Mouse (Mus musculus) thymus, postnatal 0 days (tissue): ENCODE data around the gene Tigd3. TPM values are rescaled to one million over a fixed set of nuclear protein-coding genes. Genes with fewer than 3 reads are reported as not detected.
"Not testable (repeated sequence)": the region's sequence is repeated elsewhere in the genome, so short reads cannot be mapped to it uniquely, and the experiment has no call there.

Experiments used
- DNase-seq: peaks from one replicate; pipeline ENCODE4 v3.0.0-alpha.2; 2015; ENCODE audit warnings: low spot score
- polyA plus RNA-seq: library from polyadenylated mRNA; unstranded; fragments of >200 nt; fragmentation: Nextera tagmentation; extraction: Ambion mirVana; gene quantifications from 2 replicates; pipeline ENCODE4 v1.2.1, GENCODE M21; 2015

Tigd3 gene
- polyA plus RNA-seq, 1 experiment from 2014 or later: 3.3 TPM

DNA sequence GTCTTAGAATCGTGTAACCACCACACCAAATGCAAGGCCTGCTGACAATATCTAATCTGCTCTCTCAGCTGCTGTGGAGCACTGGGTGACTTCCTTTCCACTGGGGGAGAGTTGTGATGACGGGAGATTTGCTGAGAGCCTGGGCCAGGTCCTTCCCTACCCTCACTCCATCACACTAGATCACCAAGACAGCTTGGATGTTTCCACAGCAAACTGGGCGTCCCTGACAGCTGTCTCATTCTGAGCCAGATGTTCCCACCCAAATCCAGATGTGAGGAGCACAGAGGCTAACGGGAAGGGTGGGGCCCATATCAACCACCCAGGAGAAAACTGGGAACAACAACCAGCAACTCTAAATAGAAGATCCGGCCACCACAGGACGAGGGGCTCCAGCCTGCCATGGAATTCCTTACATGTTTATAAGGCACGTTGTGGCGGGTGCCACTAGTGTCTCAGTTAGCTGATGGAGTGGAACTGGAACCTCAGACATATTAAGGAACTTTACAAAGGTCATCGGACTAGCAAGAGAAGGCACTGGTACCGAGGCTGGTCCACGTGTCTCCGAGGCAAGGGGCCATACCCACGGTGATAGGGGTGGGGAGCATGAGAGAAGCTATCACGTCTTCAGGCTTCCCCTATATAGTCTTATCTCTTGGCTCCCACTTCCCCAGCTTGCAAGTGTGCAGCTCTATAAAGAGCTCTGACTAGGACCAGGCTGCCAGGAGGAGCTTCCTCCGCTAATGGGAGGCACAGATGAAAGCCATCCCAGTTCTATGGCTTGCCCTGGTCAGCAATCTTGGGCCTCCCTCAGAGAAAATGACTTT is 28.4 kb upstream of the Tigd3 start:
- DNase-seq: no peak

DNA sequence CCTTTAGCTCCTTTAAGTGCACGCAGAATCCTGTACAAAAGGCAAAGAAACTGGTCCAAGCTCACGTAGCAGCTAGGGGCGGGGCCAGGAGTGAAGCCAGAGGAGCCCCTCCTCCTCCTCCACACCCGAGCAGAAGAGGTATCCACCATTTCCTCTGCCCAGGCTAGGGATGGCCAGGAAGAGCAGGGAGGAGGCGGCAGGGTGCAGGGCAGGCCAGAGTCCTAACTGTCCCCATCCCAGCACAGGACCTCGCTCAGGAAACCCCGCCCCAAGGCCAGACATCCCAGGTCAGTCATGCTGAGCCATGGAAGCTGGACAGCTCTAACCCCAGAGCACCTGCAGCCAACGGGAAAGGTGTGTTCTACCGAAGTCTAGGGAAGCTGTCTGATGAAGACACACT is 27.8 kb upstream of the Tigd3 start:
- DNase-seq: no peak

- no peak for DNase-seq
Observed at GRCm38 (mm10) chr19:5913007-5913719, 19.2 kb upstream of the Tigd3 start, which contains the start of gene Dpf2. Gene Dpf2, minus strand, starts transcription at chr19:5913010.

- peak; percentile 100 for DNase-seq
Observed at GRCm38 (mm10) chr19:5912103-5913006, 18.4 kb upstream of the Tigd3 start.

DNA sequence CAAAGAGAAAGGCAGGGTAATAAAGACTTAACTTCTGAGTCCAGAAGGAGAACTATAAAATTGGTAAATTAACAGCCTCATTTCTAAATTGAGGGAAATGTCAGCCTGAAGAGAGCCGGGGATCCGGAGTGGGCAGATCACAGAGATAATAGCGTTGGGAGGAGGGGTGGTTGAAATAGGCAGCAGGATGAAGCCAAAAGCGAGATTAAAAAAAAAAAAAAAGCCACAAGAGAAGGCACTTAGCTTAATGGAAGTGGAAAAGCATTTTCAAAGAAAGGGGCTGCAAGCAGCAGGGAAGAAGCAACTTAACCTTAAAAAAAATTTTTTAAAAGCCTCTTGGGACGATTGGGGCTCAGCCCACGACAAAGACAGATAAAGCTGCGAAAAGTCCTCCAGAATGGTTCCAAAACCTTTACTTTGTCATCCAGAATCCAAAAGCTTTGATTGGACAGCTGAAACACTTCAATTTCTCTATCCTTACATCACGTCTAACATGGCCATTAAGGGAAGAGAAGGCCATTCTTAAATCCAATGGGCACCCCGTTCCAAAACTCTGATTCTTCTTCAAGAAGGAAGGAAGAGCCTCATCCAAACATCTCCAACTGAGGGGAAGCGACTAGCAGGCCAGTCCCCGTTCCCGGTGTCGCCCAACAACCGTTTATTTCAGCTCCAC is 17.6 kb upstream of the Tigd3 start:
- DNase-seq: peak; percentile 9

DNA sequence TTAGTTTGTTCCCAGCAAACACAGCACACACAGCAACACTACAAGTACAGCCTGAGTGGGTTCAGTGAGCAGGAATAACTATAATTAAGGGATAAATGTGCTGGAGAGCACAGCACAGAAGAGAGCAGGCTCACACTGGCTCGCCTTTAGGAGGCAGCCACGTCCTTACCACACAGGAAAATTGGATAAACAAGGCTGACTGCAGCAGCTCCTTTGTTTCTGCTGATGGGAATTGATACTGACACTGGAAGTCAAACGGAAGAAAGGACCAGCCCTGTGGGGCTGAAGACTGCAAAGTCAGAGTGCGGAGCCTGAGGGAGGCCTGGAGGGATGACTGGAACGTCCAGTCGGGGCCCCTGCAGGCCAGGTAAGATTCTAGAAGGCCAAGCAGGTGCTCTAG is 16.3 kb upstream of the Tigd3 start:
- no peak for DNase-seq

GRCm38 (mm10) chr19:5907275-5907674 is 13.3 kb upstream of the Tigd3 start:
- no peak for DNase-seq

DNA sequence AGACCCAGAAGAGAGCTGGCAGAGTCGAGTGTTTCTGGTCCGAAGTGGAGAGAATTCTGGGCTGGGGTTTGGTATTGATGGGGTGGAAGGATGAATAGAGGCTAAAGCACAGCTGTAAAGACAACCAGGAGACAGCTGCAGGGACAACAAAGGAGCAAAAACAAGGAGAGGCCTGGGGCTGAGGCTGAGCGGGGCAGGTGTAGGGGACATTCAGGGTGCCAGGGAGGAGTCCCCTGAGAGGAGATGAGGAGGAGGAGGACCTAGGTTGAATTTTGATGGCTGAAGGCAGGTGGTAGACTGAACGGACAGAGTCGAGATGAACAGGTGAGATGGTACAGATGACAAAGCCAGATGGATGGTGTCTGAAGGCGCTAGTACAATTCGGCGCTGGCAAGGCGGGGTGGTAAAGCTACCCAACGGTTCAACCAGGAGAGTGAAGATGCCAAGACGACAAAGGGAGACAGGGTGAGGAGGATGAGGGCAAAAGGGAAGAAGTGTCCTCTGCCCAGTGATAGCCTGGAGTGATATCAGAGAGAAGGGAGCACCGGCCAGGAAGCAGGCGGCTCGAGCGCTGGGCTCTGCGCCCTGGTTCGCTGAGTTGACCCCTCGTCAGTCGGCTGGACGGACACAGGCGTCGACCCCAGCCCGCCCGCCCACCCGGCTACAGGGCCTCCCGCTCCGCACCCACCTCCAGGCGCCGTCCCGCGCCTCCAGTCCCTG is 507 bp downstream of the Tigd3 start:
- peak; percentile 23 for DNase-seq

GRCm38 (mm10) chr19:5892735-5893134 is 1.2 kb downstream of the Tigd3 start:
- DNase-seq: no peak

GRCm38 (mm10) chr19:5892262-5892661 is 1.7 kb downstream of the Tigd3 start:
- no peak for DNase-seq

GRCm38 (mm10) chr19:5891521-5892258 is 2.3 kb downstream of the Tigd3 start:
- no peak for DNase-seq

DNA sequence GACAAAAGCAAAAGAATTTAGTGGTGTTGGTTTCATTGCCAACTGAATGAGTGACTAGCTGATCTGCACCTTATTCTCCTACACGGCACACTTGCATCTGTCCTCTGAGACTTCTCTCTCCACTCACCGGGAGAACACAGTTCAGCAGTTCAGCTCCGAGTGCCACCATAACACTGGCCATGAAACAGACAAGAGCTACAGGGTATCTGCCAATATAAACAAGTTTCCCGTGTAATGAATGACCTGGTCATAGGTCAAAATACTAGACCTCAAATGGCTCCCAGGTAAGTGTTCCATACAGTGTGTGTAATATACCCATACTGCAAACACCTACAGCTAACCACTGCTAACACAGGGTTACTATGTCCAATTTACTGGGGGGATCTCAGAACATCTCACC is 4.7 kb downstream of the Tigd3 start:
- DNase-seq: no peak

- no peak for DNase-seq
Observed at GRCm38 (mm10) chr19:5887234-5887815, 6.6 kb downstream of the Tigd3 start.

DNA sequence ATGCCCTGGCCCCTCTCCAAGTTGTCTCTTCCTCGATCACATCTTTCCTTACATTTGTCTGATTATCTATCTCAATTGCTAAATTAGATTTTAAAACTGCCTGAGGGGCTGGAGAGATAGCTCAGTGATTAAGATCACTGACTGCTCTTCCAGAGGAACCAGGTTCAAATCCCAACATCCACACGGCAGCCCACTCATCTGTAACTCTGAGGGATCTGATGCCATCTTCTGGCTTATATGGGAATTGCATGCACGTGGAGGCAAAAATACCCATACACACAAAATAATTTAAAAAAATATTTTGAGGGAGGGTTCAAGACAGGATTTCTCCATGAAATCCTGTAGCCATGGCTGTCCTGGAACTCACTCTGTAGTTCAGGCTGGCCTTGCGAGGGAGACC is 8.1 kb downstream of the Tigd3 start:
- peak; percentile 41 for DNase-seq

DNA sequence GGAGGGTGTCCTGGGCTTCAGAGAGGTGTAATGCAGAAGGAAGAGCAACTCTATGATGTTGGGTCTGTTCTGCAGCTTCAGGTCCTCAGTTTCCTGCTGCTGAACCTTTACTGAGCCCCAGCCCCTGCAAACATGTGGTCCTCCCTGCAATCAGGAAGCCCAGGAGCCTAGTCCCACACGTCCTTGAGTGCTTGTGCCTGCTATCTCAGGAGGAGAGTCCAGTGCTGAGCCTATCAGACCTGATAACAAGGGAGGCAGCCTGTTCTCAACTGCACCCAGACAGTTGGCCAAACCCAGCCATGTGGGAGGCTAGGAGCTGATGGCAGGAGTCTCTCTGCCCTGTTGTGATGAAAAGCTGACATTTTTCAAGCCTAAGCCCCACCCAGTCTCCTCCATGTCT is 10.0 kb downstream of the Tigd3 start:
- DNase-seq: no peak

- DNase-seq: not testable (repeated sequence)
Observed at GRCm38 (mm10) chr19:5882079-5882478, 11.9 kb downstream of the Tigd3 start.

GRCm38 (mm10) chr19:5881155-5881554 is 12.8 kb downstream of the Tigd3 start:
- DNase-seq: no peak

DNA sequence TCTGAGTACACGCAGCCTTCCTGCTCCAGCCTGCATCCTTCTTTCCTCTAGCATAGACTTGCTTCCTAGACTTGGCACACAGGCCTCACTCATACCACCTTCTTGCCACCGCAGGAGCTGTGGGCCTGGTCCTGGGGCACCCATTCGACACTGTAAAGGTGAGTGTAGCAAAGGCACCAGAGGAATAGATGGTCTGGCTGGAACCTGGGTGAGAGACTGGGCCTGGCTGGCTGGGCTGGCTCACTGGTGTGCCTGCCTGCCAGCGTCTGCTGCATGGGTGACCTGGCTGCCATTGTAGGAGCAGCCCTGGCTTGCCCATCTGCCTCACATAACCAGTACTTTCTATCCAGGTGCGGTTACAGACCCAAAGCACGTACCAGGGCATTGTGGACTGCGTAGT is 14.2 kb downstream of the Tigd3 start:
- no peak for DNase-seq

DNA sequence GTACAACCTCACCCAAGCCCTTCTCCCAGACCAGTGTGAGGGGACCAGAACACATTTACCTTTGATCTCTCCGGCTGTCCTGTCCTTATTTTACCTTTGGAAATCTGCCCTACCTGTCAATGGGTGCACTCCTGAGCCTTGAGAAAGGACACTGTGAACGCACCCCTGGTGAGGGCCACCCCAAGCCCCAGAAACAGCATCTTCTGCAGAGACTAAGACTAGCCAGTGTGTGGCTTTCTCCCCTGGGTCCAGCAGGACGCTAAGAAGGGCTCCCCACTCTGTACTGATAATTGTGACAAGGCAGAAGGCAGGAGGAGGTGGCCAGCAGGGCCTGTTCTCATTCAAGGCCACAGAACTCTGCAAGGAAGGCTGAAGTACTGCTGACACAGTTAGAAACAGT is 15.0 kb downstream of the Tigd3 start:
- DNase-seq: no peak
